Mouse (Mus musculus) ES-CJ7 (cell line): Measurements from ENCODE around the gene Tmem132b.

Experiments
- DNase-seq: peaks from one replicate; pipeline ENCODE4 v3.0.0; 2011; ENCODE audit warnings: low read depth, low spot score

The Tmem132b gene

GRCm38 (mm10) chr5:125658959-125659749 lies 127.6 kb downstream of the Tmem132b start:
- DNase-seq: no peak

GRCm38 (mm10) chr5:125675623-125676022 lies 144.0 kb downstream of the Tmem132b start:
- no peak for DNase-seq

- DNase-seq: no peak
Observed at GRCm38 (mm10) chr5:125676025-125676623, 144.6 kb downstream of the Tmem132b start.

- no peak for DNase-seq
Observed at GRCm38 (mm10) chr5:125680889-125681288, 149.3 kb downstream of the Tmem132b start.

GRCm38 (mm10) chr5:125683491-125683890 lies 151.9 kb downstream of the Tmem132b start:
- no peak for DNase-seq

- no peak for DNase-seq
Observed at GRCm38 (mm10) chr5:125685681-125686331, 154.2 kb downstream of the Tmem132b start.

- DNase-seq: no peak
Observed at GRCm38 (mm10) chr5:125692538-125692937, 161.0 kb downstream of the Tmem132b start.

- no peak for DNase-seq
Observed at GRCm38 (mm10) chr5:125699395-125699794, 167.8 kb downstream of the Tmem132b start.

- no peak for DNase-seq
Observed at GRCm38 (mm10) chr5:125700234-125700633, 168.7 kb downstream of the Tmem132b start.

- no peak for DNase-seq
Observed at GRCm38 (mm10) chr5:125705379-125705778, 173.8 kb downstream of the Tmem132b start.

- DNase-seq: peak; percentile 82
Observed at GRCm38 (mm10) chr5:125709160-125709559, 177.6 kb downstream of the Tmem132b start.

- DNase-seq: peak; percentile 34
Observed at GRCm38 (mm10) chr5:125726815-125727214, 195.2 kb downstream of the Tmem132b start.

GRCm38 (mm10) chr5:125727436-125727835 lies 195.9 kb downstream of the Tmem132b start:
- DNase-seq: no peak

- no peak for DNase-seq
Observed at GRCm38 (mm10) chr5:125727936-125728335, 196.4 kb downstream of the Tmem132b start.

GRCm38 (mm10) chr5:125728521-125728920 lies 196.9 kb downstream of the Tmem132b start:
- DNase-seq: no peak

GRCm38 (mm10) chr5:125733806-125734205 lies 202.2 kb downstream of the Tmem132b start:
- DNase-seq: peak; percentile 21

- DNase-seq: no peak
Observed at GRCm38 (mm10) chr5:125737105-125737504, 205.5 kb downstream of the Tmem132b start.

GRCm38 (mm10) chr5:125743503-125743902 lies 211.9 kb downstream of the Tmem132b start:
- no peak for DNase-seq

- peak; percentile 76 for DNase-seq
Observed at GRCm38 (mm10) chr5:125745727-125746126, 214.2 kb downstream of the Tmem132b start.

- DNase-seq: no peak
Observed at GRCm38 (mm10) chr5:125751481-125751880, 219.9 kb downstream of the Tmem132b start.

- no peak for DNase-seq
Observed at GRCm38 (mm10) chr5:125752546-125752945, 221.0 kb downstream of the Tmem132b start.

GRCm38 (mm10) chr5:125756987-125757530 lies 225.5 kb downstream of the Tmem132b start:
- DNase-seq: no peak
